Mouse (Mus musculus): ENCODE results near the gene Dglucy.
"Not testable (repeated sequence)": the region's sequence is repeated elsewhere in the genome, so short reads cannot be mapped to it uniquely, and the experiment has no call there.

The Dglucy gene

GRCm38 (mm10) chr12:100780416-100780815 lies 1.6 kb downstream of the Dglucy start:
- no peak for DNase-seq (ENCODE audit: low spot score)

DNA sequence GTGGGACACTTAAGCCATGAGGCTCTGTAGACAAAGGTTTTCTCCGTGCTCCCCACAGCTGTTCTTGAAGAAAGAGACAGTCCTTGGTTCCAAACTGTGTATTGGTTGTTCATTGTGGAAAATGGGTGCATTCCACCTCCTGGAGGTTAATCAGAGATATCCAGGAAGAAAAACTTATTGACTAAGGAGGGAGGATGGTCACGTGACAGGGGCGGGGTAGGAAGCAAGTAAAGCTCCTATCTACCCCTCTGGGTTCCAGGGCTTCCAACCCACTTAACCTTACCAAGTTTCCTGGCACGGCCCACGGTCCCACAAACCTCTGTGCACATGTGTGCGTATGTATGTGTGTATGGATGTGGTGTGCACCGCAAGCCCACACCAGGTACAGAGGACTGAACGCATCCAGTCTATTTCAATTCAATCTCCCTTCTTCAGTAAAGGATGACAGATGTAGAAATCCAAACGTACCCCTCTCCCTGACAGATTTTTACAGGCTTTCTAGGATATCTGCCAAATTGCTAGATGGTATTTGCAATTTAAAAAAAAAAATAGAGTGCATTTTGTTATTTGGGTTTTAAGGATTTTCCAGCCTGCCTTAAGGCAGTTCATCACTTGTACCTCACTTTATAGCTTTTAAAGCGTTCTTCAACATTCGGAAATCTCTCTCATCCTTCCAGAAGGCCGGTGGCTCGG lies 2.7 kb downstream of the Dglucy start:
- no peak for DNase-seq (ENCODE audit: low spot score)

DNA sequence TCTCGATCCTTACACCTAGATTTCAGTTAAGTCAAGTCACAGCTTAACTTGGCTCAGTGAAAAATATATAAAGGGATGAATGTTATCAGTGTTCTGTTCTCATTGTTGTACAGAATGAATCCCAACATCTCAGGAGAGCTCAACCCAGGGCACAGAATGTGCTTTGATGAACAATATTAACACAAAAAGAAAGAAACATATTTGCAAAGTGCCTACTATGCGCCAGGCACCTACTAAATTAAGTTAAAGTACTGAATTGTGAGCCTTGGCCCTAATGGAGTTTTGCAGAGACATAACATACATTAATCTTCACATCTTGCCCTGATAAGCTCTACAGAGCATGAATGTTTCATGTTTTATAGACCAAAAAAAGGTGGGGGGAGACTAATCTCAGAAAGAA lies 5.3 kb downstream of the Dglucy start:
- DNase-seq (ENCODE audit: low spot score), result no peak

DNA sequence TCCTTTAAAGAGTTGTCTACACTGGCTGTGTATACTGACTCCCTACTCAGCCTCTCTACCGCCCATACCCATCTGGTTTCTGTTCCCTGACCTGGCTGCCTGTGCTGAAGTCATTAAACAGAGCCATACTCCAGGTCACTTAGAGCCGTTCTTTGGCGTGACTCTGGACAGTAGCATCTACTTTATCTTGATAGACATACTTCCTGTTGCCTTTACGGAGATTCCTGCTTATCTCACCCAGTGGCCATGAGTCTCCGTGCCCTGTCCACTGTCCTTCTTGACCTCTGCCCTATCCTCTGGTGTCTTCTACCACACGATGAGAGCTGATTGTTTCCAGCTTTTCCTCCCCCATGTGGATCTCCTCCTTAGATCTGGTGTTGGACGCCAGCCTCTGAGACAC lies 6.5 kb downstream of the Dglucy start:
- DNase-seq (ENCODE audit: low spot score), result no peak

GRCm38 (mm10) chr12:100789981-100790550 lies 11.2 kb downstream of the Dglucy start:
- no peak for DNase-seq (ENCODE audit: low spot score)

DNA sequence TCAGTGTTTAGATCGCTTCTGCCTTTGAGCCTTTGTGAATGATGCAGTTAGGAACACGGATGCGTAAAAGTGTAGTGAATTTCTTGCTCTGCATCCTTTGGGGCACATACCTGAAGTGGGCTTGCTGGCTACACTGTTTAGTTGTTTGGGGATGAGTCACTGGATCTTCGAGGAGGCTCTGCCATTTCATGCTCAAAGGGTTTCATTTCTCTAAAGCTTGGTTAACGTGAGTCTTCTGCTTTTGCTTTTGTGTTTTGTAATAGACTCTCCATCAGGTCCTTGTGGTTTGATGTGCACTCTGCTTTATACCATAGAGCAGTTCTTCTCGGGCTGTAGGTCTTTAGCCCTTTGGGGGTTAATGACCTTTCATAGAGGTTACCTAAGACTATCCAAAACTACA lies 12.6 kb downstream of the Dglucy start:
- DNase-seq (ENCODE audit: low spot score), result no peak

GRCm38 (mm10) chr12:100794450-100795230 lies 15.8 kb downstream of the Dglucy start:
- no peak for DNase-seq (ENCODE audit: low spot score)

GRCm38 (mm10) chr12:100795390-100796036 lies 16.7 kb downstream of the Dglucy start:
- no peak for DNase-seq (ENCODE audit: low spot score)

GRCm38 (mm10) chr12:100803391-100803790 lies 24.5 kb downstream of the Dglucy start:
- DNase-seq (ENCODE audit: low spot score), result not testable (repeated sequence)

GRCm38 (mm10) chr12:100807280-100807679 lies 28.4 kb downstream of the Dglucy start:
- no peak for DNase-seq (ENCODE audit: low spot score)

DNA sequence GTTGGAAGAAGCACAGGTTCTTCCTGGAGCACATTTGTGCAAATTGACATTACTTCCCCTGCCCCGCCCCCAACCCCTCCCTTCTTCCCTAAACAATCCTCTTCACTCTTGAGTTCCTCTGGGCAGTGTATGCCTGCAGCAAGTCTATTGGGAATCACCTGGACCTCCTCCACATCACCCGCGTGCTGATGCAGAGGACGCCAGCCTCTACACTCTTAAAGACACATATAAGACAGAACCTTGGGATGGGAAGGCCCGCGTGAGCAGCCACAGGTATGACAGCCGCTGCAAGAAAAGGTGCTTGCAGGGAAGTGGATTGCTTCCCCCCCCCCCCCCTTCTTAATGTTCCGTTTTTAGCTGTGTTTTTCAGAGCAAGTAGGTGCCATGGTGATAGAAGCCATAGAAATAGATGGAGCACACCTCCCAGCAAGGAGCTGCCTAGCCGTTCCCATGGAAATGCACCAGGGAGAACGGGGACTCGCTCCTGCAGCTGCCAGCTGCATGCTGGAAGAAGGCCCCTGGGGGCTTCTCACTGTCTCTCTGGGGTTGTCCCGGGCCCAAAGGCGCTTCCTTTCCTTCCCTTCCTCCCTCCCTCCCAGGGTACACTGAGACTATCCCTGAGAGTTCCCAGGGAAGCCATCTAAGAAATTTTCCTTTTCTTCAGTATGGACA lies 29.9 kb downstream of the Dglucy start:
- no peak for DNase-seq (ENCODE audit: low spot score)

DNA sequence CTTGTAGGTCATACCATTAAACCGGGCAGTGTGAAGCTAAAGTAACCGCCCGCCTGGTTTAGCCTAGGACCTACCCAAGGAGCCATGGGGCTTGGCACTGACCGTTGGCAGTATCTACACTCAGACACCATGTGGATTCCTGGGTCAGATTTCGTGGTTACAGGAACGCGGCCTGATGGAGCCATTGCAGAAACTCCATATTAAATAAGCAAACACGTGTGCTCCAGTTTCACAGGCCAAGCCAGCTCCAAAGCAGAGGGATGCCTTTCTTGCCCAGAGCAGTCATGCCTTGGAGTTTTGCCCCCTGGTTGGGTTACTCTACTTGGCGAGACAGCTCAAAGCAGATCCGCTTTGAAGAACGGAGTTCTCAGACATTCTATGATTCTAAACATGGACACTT lies 31.7 kb downstream of the Dglucy start:
- DNase-seq (ENCODE audit: low spot score), result no peak

GRCm38 (mm10) chr12:100813901-100814300 lies 35.0 kb downstream of the Dglucy start:
- no peak for DNase-seq (ENCODE audit: low spot score)

DNA sequence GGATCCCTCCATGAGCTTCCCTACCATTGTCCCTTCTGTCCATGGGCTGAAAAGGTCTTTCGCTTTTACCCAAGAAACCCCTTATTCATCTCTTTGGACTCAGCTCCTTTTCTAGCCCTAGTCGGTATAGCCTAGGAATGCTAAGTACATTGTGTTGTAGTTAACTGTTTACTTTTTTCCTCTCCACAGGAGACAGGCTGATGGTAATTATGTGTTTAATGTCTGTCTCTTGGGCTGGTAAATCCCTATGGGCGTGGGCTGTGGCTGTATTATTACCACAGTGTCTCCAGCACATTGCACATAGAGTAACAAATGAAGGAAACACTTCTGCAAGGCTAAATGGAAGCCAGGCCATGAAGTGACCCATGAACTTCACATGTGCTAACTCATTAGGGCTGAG lies 35.8 kb downstream of the Dglucy start:
- DNase-seq (ENCODE audit: low spot score), result no peak

DNA sequence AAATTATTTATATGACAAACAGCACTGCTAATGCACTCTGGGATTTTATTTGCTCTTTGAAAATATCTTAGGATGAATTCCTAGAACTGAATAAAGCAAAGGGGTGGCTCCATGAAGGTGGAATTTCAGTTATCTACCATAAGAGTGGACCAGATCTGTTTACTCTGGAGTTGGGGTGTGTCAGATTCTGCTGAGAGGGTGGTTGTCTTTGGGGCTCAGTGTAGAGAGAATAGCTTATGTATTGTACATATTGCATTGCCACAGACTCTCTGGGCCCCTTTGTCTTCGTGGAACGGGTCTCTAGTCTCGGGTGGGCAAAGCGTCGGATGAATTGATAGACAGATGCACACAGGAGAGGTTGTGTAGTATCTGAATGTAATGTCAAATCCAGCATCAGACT lies 38.0 kb downstream of the Dglucy start:
- DNase-seq (ENCODE audit: low spot score), result no peak

DNA sequence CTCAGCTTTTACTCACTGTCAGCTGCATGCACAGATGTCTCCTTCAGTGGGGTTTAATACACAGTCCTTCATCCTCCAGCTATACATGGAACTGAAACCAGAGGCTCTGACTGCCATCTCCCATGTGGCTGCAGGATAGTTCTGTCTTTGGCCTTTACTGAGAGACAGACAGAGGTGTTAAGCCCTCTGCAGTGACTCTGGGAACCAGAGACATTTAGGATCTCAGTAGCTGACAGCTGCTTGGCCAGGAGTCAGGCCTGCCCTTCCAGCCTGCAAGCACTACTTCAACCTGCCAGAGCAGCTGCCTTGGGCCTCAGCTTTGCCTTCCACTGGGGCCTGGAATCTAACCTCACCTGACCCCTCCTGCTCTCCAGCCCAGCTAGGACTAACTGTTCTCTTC lies 41.1 kb downstream of the Dglucy start:
- DNase-seq (ENCODE audit: low spot score), result no peak

GRCm38 (mm10) chr12:100831021-100831420 lies 52.2 kb downstream of the Dglucy start:
- DNase-seq (ENCODE audit: low spot score), result no peak

DNA sequence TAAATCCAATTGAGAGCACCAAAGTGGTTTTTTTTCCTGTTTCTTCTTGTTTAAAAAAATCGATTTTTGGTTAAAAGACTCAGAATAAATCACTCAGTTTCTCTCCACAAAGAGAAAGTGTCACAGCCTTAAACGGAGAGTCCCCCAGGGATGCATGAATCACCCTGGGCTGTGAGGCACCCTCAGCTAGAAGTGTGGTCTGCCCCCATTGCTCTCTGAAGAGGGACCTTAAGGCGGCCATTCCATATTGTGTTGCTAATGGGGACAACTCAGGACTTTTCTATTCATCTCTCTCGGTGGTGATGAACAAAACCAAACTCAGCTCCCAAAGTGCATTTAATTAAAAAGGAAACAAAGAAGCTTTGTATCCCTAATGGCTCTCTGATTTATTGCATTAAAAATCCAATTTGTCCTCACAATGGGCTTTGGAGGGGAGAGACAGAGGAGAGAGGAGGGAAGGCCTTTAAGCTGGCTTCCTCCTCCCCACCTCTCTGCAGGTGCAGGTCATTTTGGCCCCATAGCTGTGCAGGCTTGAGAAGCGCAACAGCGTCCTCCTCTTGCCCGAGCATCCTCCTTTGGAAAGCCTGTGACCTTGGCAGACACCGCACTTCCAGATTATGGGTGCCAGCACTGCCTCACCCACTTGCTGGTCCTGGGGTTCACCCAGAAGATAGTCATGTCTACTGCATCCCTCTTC lies 52.9 kb downstream of the Dglucy start:
- DNase-seq (ENCODE audit: low spot score), result no peak

- no peak for DNase-seq (ENCODE audit: low spot score)
Measured at GRCm38 (mm10) chr12:100837208-100837607, 58.4 kb downstream of the Dglucy start.

DNA sequence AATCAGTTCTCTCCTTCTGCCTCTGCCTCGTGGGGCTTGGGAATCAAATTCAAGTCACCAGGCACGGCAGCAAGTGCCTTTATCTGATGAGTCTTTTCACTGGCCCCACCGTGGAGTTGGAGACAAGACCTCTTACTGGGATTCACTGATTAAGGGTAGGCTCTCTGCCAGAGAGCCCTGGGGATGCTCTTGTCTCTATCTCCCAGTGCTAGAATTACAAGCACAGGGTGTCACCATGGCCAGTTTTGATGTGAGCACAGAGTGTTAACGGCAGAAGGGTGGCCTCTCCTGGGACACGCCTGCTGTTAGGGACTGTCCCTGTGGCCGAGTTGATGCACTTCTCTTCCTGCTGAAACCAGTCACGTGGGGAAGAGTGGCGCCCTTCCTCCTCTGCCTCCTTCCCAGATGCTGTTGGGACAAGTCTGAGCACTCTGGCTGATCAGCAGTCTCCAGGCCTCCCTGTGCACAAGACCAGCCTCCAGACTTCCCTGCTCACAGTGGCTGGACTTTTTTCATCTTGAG lies 60.3 kb downstream of the Dglucy start:
- no peak for DNase-seq (ENCODE audit: low spot score)

GRCm38 (mm10) chr12:100839926-100840325 lies 61.1 kb downstream of the Dglucy start:
- no peak for DNase-seq (ENCODE audit: low spot score)
